ENCODE assay signal across 15 mouse cellular contexts in the genomic region with DNA sequence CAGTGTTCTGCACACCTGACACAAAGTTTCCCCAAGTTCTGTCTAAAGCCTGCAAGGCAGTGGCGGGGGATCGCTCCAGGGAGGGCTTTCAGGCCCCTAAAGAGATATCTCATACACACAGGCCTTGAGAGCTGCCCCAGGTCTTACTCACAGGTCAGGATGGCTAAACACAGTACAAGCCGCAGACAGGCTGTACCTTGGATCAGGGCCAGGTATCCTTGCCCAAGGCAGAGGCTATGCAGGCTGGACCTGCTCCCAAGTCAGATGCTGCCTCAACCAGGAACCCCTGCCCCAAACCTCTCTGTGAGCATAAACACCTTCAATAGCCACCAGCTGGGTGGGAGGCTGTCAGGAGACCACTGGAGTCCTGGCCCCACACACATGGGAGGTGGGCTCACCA.
"Had no signal": no experiment of that assay in that cellular context is flagged by ENCODE, and none has a peak within 500 bp of the region (broad histone marks: within the 10 kb centered on the region; RNA-seq: fewer than 3 reads in every experiment).

No protein-coding gene starts in this region.

- H3K9ac ChIP-seq: limb, embryonic 13.5 days; liver, embryonic 14.5 days; lung, embryonic 14.5 days; midbrain, embryonic 15.5 days; neural tube, embryonic 12.5 days; stomach, embryonic 15.5 days had no signal

- H3K36me3 ChIP-seq: limb, embryonic 13.5 days; midbrain, embryonic 15.5 days; neural tube, embryonic 12.5 days; stomach, embryonic 15.5 days had no signal

- H3K9me3 ChIP-seq: megakaryocyte, embryonic 14.5 days; midbrain, embryonic 15.5 days; neural tube, embryonic 12.5 days; stomach, embryonic 15.5 days had no signal

- ATAC-seq: midbrain, embryonic 15.5 days had no signal

- DNase-seq: kidney, adult 9 months; kidney, postnatal 14 days; left cerebral cortex, postnatal 4 days; lung, embryonic 14.5 days; lung, postnatal 10 days; right cerebral cortex, postnatal 14 days; thymus, postnatal 36 days had no signal

- H3K27ac ChIP-seq: limb, embryonic 13.5 days; liver, embryonic 14.5 days; macrophage; midbrain, embryonic 15.5 days; neural tube, embryonic 12.5 days; stomach, embryonic 15.5 days had no signal

- H3K4me1 ChIP-seq: megakaryocyte, embryonic 14.5 days; midbrain, embryonic 15.5 days; stomach, embryonic 15.5 days had no signal

- H3K4me3 ChIP-seq: limb, embryonic 13.5 days; megakaryocyte, embryonic 14.5 days; midbrain, embryonic 15.5 days; neural tube, embryonic 12.5 days; stomach, embryonic 15.5 days had no signal

- H3K27me3 ChIP-seq: limb, embryonic 13.5 days; midbrain, embryonic 15.5 days; neural tube, embryonic 12.5 days; stomach, embryonic 15.5 days had no signal

- H3K4me2 ChIP-seq: limb, embryonic 13.5 days; lung, embryonic 14.5 days; midbrain, embryonic 11.5 days; midbrain, embryonic 15.5 days; neural tube, embryonic 12.5 days; stomach, embryonic 15.5 days had no signal
